Mouse (Mus musculus): ENCODE data around the gene Psenen. TPM values are rescaled to one million over a fixed set of nuclear protein-coding genes. Genes with fewer than 3 reads are reported as not detected.

The Psenen gene
- polyA plus RNA-seq, 1 experiment from 2014 or later, result 185 TPM

- Histone ChIP-seq H3K4me1 (replicated peaks; ENCODE audit: control insufficient read depth, insufficient read depth) (peaks cover 3% of the 10 kb centered on the region; the same call in 1 of the 2 replicates), H3K9ac (ENCODE audit: low read length) (no peak overlapping the region), H3K4me3 (ENCODE audit: low read depth, low read length) (no peak overlapping the region), H3K9me3 (ENCODE audit: control insufficient read depth, low read length) (no peaks in the 10 kb centered on the region), H3K36me3 (ENCODE audit: control insufficient read depth, insufficient read depth, low read length) (no peaks in the 10 kb centered on the region), H3K27ac (replicated peaks) (no peak overlapping the region), H3K4me2 (replicated peaks; ENCODE audit: low read depth) (no peak overlapping the region), H3K27me3 (ENCODE audit: control insufficient read depth, insufficient read depth, low read length) (no peaks in the 10 kb centered on the region)
- ATAC-seq (ENCODE audit: low FRiP score, low TSS enrichment) (no peak), DNase-seq (ENCODE audit: low spot score) (no peak)
- WGBS, result 80% methylated on average over 4 of the region's 4 CpGs
- TF ChIP-seq EP300 (optimal IDR thresholded peaks at IDR 0.05) (no peak), CTCF (IDR thresholded peaks at IDR 0.05; ENCODE audit: low read depth) (no peak)
Observed at GRCm38 (mm10) chr7:30591605-30591951, 28.2 kb upstream of the Psenen start.

- H3K9me3 ChIP-seq (ENCODE audit: control insufficient read depth, low read length), result no peaks in the 10 kb centered on the region
- H3K9ac ChIP-seq (ENCODE audit: low read length), result no peak overlapping the region
- TF ChIP-seq CTCF (IDR thresholded peaks at IDR 0.05; ENCODE audit: low read depth), result no peak
- no peak for TF ChIP-seq EP300 (optimal IDR thresholded peaks at IDR 0.05)
- H3K4me3 ChIP-seq (ENCODE audit: low read depth, low read length), result no peak overlapping the region
- WGBS, result 92% methylated on average over 9 of the region's 9 CpGs
- H3K4me1 ChIP-seq (replicated peaks; ENCODE audit: control insufficient read depth, insufficient read depth), result peaks cover 3% of the 10 kb centered on the region; the same call in 1 of the 2 replicates
- ATAC-seq (ENCODE audit: low FRiP score, low TSS enrichment), result no peak
- no peaks in the 10 kb centered on the region for H3K36me3 ChIP-seq (ENCODE audit: control insufficient read depth, insufficient read depth, low read length)
- no peak for DNase-seq (ENCODE audit: low spot score)
- H3K27ac ChIP-seq (replicated peaks), result no peak overlapping the region
- H3K27me3 ChIP-seq (ENCODE audit: control insufficient read depth, insufficient read depth, low read length), result no peaks in the 10 kb centered on the region
- no peak overlapping the region for H3K4me2 ChIP-seq (replicated peaks; ENCODE audit: low read depth)
Observed at GRCm38 (mm10) chr7:30590927-30591604, 27.6 kb upstream of the Psenen start.

GRCm38 (mm10) chr7:30589435-30590301, 26.2 kb upstream of the Psenen start:
- DNase-seq (ENCODE audit: low spot score), result peak; percentile 89
- peak overlapping the region; percentile 62 for H3K9ac ChIP-seq (ENCODE audit: low read length)
- H3K4me2 ChIP-seq (replicated peaks; ENCODE audit: low read depth), result peak overlapping the region; percentile 90
- 19% methylated on average over 40 of the region's 40 CpGs for WGBS
- TF ChIP-seq EP300 (optimal IDR thresholded peaks at IDR 0.05) (no peak), CTCF (IDR thresholded peaks at IDR 0.05; ENCODE audit: low read depth) (peak; percentile 96)
- peak; percentile 50 for ATAC-seq (ENCODE audit: low FRiP score, low TSS enrichment)
- peaks cover 8% of the 10 kb centered on the region for H3K36me3 ChIP-seq (ENCODE audit: control insufficient read depth, insufficient read depth, low read length)
- H3K4me3 ChIP-seq (ENCODE audit: low read depth, low read length), result peak overlapping the region; percentile 94
- H3K27ac ChIP-seq (replicated peaks), result peak overlapping the region; percentile 93
- H3K27me3 ChIP-seq (ENCODE audit: control insufficient read depth, insufficient read depth, low read length), result no peaks in the 10 kb centered on the region
- H3K9me3 ChIP-seq (ENCODE audit: control insufficient read depth, low read length), result no peaks in the 10 kb centered on the region
- H3K4me1 ChIP-seq (replicated peaks; ENCODE audit: control insufficient read depth, insufficient read depth), result peaks cover 3% of the 10 kb centered on the region; the same call in 1 of the 2 replicates

- peak within 1 kb of the TSS; percentile 90 for H3K4me2 ChIP-seq (replicated peaks; ENCODE audit: low read depth)
- peak within 1 kb of the TSS; percentile 94 for H3K4me3 ChIP-seq (ENCODE audit: low read depth, low read length)
- peaks cover 3% of the 10 kb centered on the region; the same call in 1 of the 2 replicates for H3K4me1 ChIP-seq (replicated peaks; ENCODE audit: control insufficient read depth, insufficient read depth)
- DNase-seq (ENCODE audit: low spot score) (peak; percentile 99), ATAC-seq (ENCODE audit: low FRiP score, low TSS enrichment) (peak; percentile 96)
- under 1% methylated on average over 50 of the region's 68 CpGs for WGBS
- H3K9ac ChIP-seq (ENCODE audit: low read length), result peak within 1 kb of the TSS; percentile 98
- H3K27me3 ChIP-seq (ENCODE audit: control insufficient read depth, insufficient read depth, low read length), result no peaks in the 10 kb centered on the region
- H3K27ac ChIP-seq (replicated peaks), result peak within 1 kb of the TSS; percentile 93
- peak; percentile 81 for TF ChIP-seq EP300 (optimal IDR thresholded peaks at IDR 0.05)
- no peak for TF ChIP-seq CTCF (IDR thresholded peaks at IDR 0.05; ENCODE audit: low read depth)
- peaks cover 14% of the 10 kb centered on the region for H3K36me3 ChIP-seq (ENCODE audit: control insufficient read depth, insufficient read depth, low read length)
- H3K9me3 ChIP-seq (ENCODE audit: control insufficient read depth, low read length), result no peaks in the 10 kb centered on the region
Observed at GRCm38 (mm10) chr7:30588676-30589434, 25.4 kb upstream of the Psenen start, which contains the start of gene Kmt2b. Gene Kmt2b, minus strand, starts transcription at chr7:30588726.

- Histone ChIP-seq H3K4me2 (replicated peaks; ENCODE audit: low read depth) (peak overlapping the region; percentile 90), H3K36me3 (ENCODE audit: control insufficient read depth, insufficient read depth, low read length) (peaks cover 20% of the 10 kb centered on the region), H3K27ac (replicated peaks) (peak overlapping the region; percentile 93), H3K4me3 (ENCODE audit: low read depth, low read length) (peak overlapping the region; percentile 94), H3K9ac (ENCODE audit: low read length) (peak overlapping the region; percentile 98), H3K9me3 (ENCODE audit: control insufficient read depth, low read length) (no peaks in the 10 kb centered on the region), H3K27me3 (ENCODE audit: control insufficient read depth, insufficient read depth, low read length) (no peaks in the 10 kb centered on the region), H3K4me1 (replicated peaks; ENCODE audit: control insufficient read depth, insufficient read depth) (peaks cover 3% of the 10 kb centered on the region; the same call in 1 of the 2 replicates)
- ATAC-seq (ENCODE audit: low FRiP score, low TSS enrichment), result peak; percentile 10
- TF ChIP-seq EP300 (optimal IDR thresholded peaks at IDR 0.05), result no peak
- no peak for TF ChIP-seq CTCF (IDR thresholded peaks at IDR 0.05; ENCODE audit: low read depth)
- WGBS, result under 1% methylated on average over 51 of the region's 67 CpGs
- peak; percentile 65 for DNase-seq (ENCODE audit: low spot score)
Observed at GRCm38 (mm10) chr7:30587842-30588667, 24.6 kb upstream of the Psenen start.

All from stomach, postnatal 0 days (tissue).